Mouse (Mus musculus) erythroblast, embryonic 14.5 days (primary cell): ENCODE results near the gene Pecam1.

Source experiments
- GATA1 ChIP-seq: IDR thresholded peaks from 2 replicates; pipeline ENCODE4 v1.6.1; 2012; ENCODE audit warnings: low read length, inconsistent platforms, mixed read lengths
- TAL1 ChIP-seq: IDR thresholded peaks from 3 replicates; pipeline ENCODE4 v1.6.1; 2012; ENCODE audit warnings: low read length, inconsistent platforms, mixed read lengths

DNA sequence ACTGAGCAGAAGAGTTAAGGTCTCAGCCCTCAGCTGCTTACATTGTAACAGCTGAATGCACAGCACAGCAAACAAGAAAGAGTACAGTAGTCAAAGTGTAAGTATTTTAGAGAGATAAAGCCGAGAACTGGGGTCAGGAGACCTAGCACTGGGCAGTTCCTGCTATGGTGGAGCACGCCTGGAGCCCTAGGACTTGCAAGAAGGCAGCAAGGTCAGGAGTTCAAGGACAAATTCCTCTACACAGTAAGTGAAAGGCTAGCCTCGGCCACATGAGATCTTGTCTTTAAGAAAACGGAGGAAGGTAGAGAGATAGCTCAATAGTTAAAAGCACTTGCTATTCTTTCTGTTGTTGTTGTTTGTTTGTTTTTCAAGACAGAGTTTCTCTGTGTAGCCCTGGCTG lies 57.5 kb downstream of the Pecam1 start:
- no peak for TF ChIP-seq GATA1
- no peak for TF ChIP-seq TAL1
